Mouse (Mus musculus): ENCODE measurements around the gene Tsen54.
A peak's percentile ranks its signal among the peaks of the same experiment; 100 is the strongest.

The Tsen54 gene

GRCm38 (mm10) chr11:115814605-115815450, at the start of gene Tsen54:
Tsen54 (plus strand) TSS chr11:115814724.
- peak; percentile 67 to 73 for DNase-seq (ENCODE audit: low spot score in 2 of 2)

- DNase-seq (ENCODE audit: low spot score in 2 of 2): peak; percentile 92 to 93
Observed at GRCm38 (mm10) chr11:115765103-115765606, 49.4 kb upstream of the Tsen54 start, which contains the start of gene Tmem94. Tmem94 (plus strand) TSS chr11:115765433.

- peak in 1 of 2 experiments; percentile 40 for DNase-seq (ENCODE audit: low spot score in 2 of 2)
Observed at GRCm38 (mm10) chr11:115765607-115766141, 48.9 kb upstream of the Tsen54 start.

DNA sequence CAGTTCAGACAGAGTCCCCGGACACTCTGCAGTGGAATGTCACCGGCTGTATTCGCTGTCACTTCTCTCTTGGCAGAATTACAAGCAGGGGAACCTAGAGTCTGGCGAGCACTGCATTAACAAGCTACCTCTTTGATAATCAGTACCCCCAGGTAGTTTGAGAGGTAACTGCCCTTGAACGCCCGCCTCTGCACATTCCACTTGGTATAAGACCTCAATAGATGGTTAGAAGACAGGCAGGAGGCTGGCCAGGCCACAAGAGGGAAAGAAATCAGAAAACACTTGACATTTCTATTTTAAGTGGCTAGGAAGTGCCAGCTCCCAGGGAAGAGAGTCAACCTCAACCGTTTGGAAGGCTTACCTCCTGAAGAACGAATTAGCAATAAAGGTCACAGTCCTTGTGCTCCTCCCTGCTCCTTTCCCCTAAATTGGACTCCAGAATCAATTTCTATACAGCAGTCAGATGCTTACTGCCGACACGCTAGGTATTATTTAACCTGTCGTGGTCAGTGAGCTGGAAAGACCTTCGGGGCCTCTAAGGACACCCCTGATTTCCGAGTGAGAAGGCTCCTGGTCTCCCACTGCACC, 48.1 kb upstream of the Tsen54 start:
- no peak for DNase-seq (ENCODE audit: low spot score in 2 of 2)

- no peak for DNase-seq (ENCODE audit: low spot score in 2 of 2)
Observed at GRCm38 (mm10) chr11:115766981-115767380, 47.5 kb upstream of the Tsen54 start.

GRCm38 (mm10) chr11:115768896-115769295, 45.6 kb upstream of the Tsen54 start:
- no peak for DNase-seq (ENCODE audit: low spot score in 2 of 2)

DNA sequence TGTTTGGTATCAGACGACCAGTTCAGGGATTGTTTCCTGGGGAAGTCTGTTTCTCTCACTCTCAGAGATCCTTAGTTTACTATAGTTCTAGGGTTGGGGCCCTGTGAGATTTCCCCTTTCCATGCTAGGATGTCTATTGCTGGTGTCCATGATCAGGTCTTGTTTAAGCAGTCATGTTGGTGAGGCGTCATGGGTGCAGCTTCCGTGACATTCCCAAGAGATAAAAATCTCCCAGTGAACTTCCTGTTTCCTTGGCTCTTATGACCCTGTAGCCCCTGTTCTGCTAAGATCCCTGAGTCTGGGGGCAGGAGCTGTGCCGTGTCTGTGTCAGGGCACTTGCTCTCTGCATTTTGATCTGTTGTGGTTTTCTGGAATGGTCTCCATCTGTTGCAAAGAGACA, 39.9 kb upstream of the Tsen54 start:
- DNase-seq (ENCODE audit: low spot score in 2 of 2): no peak

GRCm38 (mm10) chr11:115775821-115776665, 38.5 kb upstream of the Tsen54 start:
- DNase-seq (ENCODE audit: low spot score in 2 of 2): peak in 1 of 2 experiments; percentile 6

DNA sequence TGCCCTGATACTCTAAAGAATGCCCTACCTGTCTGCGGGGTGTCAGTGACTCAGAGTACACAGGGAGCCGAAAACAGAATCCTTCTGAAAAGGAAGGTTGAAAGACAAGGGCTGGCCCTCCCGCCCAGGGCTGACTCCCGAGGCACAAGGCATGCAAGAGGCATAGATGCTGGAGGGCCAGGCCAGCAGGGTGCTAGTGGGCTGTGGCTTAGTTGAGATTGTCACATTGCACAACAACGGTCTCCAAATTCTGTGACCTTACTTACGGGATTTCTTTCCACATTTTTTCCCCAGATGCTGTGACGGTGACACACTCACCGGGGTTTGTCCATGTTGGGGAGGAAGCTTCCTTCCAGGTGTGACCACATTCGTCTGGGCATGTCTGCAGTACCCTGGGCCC, 37.6 kb upstream of the Tsen54 start:
- DNase-seq (ENCODE audit: low spot score in 2 of 2): no peak

- DNase-seq (ENCODE audit: low spot score in 2 of 2): no peak
Observed at GRCm38 (mm10) chr11:115777487-115778335, 36.8 kb upstream of the Tsen54 start.

DNA sequence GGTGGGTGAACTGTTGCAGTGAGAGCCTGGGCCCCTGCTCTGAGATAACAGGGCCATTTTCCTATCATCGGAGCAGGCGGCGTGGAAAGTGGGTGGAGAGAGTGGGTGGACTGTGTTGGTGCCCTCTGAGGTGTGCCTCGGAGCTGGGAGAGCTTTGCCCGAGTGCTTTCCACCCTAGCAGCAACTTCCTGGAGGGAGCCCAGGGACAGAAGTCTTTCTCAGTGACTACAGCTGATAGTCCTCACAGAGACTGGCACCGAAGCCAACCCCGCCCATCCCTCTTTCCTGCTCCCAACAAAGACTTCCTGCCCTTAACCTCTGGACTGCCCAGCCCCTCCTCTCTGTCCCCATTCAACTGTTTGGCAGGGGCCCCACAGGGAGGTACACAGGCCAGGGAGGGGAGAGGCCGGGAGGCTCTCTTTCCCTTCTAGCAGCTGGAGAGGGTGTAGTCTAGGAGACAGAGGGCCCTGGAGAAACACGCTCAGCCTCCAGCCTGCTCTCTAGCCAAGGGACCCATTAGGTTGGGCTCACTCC, 35.4 kb upstream of the Tsen54 start:
- peak; percentile 34 to 46 for DNase-seq (ENCODE audit: low spot score in 2 of 2)

- peak; percentile 50 to 53 for DNase-seq (ENCODE audit: low spot score in 2 of 2)
Observed at GRCm38 (mm10) chr11:115780141-115781070, 34.1 kb upstream of the Tsen54 start.

GRCm38 (mm10) chr11:115786473-115786872, 28.1 kb upstream of the Tsen54 start:
- no peak for DNase-seq (ENCODE audit: low spot score in 2 of 2)

DNA sequence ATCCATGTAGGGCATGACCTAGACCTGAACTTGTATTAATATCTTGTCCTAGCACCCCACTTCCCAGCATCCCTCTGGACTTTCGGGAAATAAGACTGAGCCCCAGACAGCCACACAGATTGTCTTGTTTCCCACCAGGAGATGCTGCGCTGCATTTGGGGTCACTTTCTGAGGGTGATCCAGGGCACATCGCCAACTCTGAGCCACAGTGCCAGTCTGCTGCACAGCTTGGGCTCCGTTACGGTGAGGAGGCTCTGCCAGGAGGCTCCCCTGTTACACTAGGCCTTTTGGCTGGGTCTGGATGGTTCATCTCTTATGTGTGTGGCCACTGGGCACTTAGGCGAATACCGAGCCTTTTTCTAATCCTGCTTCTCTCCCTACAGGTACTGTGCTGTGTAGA, 24.7 kb upstream of the Tsen54 start:
- no peak for DNase-seq (ENCODE audit: low spot score in 2 of 2)

DNA sequence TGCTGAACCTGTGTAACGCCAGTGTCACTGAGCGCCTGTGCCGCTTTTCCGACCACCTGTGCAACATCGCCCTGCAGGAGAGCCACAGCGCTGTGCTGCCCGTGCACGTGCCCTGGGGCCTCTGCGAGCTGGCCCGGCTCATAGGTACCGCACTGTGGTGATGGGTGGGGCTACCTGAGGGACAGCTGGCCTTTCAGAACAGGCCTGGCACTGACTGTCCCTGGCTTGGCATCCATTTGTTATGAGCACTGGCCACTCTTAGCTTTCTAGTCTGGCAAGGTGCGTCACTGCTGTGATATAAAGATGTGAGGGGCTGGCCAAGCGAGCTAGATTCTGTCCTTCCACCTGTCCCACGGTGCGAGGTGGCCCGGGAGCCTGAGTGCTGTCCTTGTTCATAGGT, 22.6 kb upstream of the Tsen54 start:
- DNase-seq (ENCODE audit: low spot score in 2 of 2): no peak

GRCm38 (mm10) chr11:115792353-115792752, 22.2 kb upstream of the Tsen54 start:
- DNase-seq (ENCODE audit: low spot score in 2 of 2): no peak

- DNase-seq (ENCODE audit: low spot score in 2 of 2): no peak
Observed at GRCm38 (mm10) chr11:115796898-115797297, 17.6 kb upstream of the Tsen54 start.

DNA sequence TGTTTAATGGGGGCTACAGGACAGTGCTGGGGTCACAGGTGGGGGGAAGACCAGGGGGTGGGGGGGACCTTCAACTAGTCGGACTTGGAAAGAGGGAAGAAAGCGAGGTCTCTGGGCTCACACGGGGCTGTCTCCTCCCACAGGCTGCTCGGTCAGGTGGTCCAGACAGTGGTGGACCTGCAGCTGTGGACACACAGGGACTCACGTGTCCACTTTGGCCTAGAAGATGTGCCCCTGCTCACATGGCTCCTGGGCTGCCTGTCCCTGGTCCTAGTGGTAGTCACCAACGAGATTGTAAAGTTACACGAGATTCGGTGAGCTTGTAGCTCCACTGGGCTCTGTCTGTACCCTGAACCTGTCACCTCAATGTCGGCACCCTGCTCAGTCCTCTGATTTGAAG, 16.9 kb upstream of the Tsen54 start:
- no peak for DNase-seq (ENCODE audit: low spot score in 2 of 2)

DNA sequence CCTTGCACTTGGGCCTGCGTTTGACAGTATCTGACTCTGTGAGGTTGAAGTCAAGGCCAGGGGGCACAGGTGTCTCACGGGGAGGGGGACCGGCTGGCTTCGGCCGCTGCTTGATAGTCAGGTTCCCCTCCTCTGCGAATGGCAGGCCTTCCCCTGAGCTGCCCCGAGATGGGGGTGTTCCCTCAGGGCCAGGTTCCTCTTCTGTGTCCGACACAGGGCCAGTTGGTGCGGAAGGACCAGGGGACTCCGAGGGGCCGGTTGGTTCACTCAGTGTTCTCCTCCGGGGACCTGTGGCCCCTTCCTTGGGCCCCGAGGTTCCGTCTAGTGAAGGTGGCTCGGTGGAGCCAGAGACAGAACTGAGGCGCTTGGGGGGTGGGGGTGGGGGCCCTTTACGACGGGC, 13.5 kb upstream of the Tsen54 start:
- DNase-seq (ENCODE audit: low spot score in 2 of 2): no peak
